Mouse (Mus musculus) gastrocnemius, postnatal 36 days (tissue): ENCODE results near the gene Aif1l. TPM values are rescaled to one million over a fixed set of nuclear protein-coding genes. Genes with fewer than 3 reads are reported as not detected.

ENCODE experiments used
- DNase-seq, 2 experiments: peaks; one replicate each; pipeline ENCODE4 v3.0.0; 2022
- intact Hi-C: fragments of 180-260 bp; cut with DNase I; formaldehyde crosslinking; loops from one replicate; pipeline ENCODE4 v1.15.1; 2025
- total RNA-seq, 2 experiments: library from RNA; stranded (reverse); gene quantifications; 2 replicates each; pipeline ENCODE4 v1.2.3; 2021

Aif1l gene
- total RNA-seq, 2 experiments from 2014 or later = 3.2 to 4.5 TPM

DNA sequence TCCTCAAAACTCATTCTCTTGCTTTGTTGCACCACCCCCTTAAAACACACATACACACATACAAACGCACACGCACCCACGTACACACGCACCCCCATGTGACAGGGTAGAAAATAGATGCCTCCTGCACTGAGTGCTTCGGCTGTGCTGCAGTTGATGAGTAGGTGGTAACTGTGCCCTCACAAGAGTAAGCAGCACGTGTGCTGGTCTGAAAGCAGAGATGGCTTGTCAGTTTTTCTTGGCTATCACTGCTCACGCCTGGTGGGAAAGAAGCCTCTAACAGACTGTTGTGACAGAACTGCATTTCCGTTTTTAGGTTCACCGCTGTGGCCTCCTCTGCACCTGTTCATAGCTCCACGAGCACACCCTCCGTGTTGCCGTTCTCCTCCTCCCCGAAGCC, 46.1 kb downstream of the Aif1l start:
- DNase-seq = peak in 1 of 2 experiments; percentile 3
- intact Hi-C loops = loop anchor here (5.0 kb wide), 1 partner anchor 206 kb away; no protein-coding TSS in a partner anchor

DNA sequence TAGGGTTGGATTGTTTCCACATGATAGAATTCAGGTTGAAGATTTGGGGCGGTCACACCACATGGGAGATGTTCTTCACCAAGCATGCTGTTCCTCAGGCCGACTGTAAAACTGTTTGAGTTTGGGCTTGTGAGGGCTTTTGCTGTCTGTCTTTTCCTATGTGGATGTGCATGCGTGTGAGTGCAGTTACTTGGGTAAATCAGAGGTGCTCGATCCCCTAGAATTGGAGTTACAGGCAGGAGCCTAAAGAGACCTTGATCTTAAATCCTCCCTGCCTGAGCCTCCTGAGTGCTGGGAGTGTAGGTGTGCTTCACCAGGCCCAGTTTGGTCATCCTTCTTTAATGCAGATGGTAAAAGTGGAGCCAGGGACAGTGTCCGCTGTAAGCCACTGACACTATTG, 47.6 kb downstream of the Aif1l start:
- DNase-seq = peak in 1 of 2 experiments; percentile 7
- intact Hi-C loops = loop anchor here (5.0 kb wide), 1 partner anchor 205 kb away; no protein-coding TSS in a partner anchor

DNA sequence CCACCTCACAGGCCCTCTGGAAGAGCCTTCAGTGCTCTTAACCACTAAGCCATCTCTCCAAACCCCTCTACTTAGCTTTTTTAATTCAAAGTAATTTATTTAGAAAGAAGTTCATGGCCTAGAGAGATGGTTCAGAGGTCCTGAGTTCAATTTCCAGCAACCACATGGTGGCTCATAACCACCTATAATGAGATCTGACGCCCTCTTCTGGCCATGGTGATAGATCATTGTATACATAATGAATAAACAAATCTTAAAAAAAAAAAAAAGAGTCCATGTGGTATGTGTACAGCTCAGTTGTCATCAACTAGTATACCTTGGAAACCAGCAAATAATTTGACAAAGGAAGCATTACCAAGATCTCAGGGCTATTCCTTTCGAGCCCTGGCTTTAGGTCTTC, 48.5 kb downstream of the Aif1l start:
- intact Hi-C loops = loop anchor here (5.0 kb wide), 1 partner anchor 204 kb away; no protein-coding TSS in a partner anchor
- DNase-seq = no peak

DNA sequence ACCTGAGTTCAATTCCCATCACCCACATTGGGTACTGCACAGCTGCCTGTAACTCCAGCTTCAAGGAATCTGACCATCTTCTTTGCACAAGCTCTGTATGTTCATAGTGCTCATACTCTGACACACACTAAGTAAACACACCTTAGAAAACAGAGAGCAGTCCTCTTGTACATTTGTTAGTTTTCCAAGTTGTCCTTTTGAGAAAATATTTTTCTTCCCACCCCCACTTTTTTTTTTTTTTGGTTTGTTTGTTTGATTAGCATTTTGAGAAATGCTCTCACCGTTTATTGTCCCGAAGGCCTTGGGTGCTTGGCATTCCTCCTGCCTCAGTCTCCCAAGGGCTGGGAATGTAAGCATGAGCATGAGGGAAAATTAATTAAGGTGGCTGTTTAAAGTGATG, 58.4 kb downstream of the Aif1l start:
- intact Hi-C loops = no loop called here
- DNase-seq = no peak

DNA sequence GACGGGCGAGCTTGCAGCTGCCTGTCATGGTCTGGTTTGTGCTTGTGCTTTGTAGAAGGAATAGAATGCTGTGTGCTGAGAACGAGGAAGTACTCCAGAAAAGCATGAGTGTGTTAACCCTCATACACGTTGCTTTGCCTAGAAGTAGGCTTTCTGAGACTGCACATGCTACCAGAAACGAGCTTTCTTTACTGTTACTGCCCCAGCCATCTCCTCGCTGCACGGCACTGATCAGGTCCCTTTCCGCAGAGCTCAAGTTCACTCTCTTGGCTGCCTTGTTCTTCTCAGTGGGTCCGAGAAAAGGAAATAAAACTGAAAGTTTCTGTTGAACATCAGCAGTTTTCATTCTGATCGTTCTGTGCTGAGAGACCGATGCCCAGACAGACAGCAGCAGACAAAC, 58.8 kb downstream of the Aif1l start:
- no peak for DNase-seq
- intact Hi-C loops = no loop called here

DNA sequence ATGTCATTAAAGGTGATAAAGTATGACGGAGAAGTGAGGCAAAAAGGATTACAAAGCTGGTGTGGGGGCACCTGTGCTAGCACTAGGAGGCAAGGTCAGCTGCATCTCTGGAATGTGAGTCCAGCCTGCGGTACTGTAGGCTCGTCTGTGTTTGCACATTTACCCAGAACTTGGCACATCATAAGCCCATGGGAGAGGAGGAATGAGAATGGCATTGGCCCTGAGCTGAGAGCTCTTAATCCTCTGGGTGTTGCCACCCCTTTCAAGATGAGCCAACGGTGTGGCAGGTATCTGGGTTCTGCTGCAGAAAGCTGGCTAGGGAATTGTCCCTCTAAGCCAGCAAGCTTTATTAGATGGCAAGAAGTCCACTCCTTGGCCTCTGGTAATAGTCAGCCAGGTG, 69.8 kb downstream of the Aif1l start:
- DNase-seq = no peak
- intact Hi-C loops = loop anchor here (5.0 kb wide), 1 partner anchor 32 kb away; no protein-coding TSS in a partner anchor

DNA sequence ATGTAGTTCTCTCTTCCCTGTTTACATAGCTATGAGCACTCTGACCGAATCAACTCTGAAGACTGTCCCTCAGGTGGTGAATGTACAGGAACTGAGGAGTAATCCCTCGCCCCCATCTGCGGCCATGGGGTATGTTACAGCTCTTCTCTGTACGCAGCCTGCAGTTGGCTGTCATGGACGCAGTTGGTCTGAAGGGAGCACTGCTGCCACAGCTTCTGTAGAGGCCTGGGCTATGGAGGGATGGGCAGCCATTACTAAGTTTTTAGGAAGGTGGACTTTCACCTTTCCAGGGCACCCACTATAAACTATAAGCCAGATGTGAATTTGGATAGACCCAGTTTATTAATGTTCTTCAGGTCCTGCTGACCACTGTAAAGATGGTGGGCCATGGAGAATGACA, 70.3 kb downstream of the Aif1l start:
- DNase-seq = no peak
- intact Hi-C loops = loop anchor here (5.0 kb wide), 1 partner anchor 33 kb away; no protein-coding TSS in a partner anchor

Other genes starting within 250 kb of the Aif1l start
- not detected for gene Qrfp, start 139.6 kb upstream of the Aif1l start, total RNA-seq
- gene Fibcd1, start 104.1 kb upstream of the Aif1l start, total RNA-seq = not detected
- gene Lamc3, start 62.8 kb upstream of the Aif1l start, total RNA-seq = 1 to 10 TPM in 1 of 2 experiments, under 1 TPM in 1; 0.41 to 1.0 TPM
- gene Nup214, start 24.3 kb downstream of the Aif1l start, total RNA-seq = 10 to 100 TPM; 13.9 to 28.4 TPM
- gene Fam78a, start 134.7 kb downstream of the Aif1l start, total RNA-seq = 10 to 100 TPM; 13.2 to 16.5 TPM
- gene Plpp7, start 145.4 kb downstream of the Aif1l start, total RNA-seq = 100 to 1,000 TPM in 1 of 2 experiments, 10 to 100 TPM in 1; 96.9 to 117 TPM
- gene Prrc2b, start 200.9 kb downstream of the Aif1l start, total RNA-seq = 10 to 100 TPM; 69.4 to 70.1 TPM